Mouse (Mus musculus) stomach, embryonic 16.5 days (tissue): ENCODE results near the gene Fxn. TPM values are rescaled to one million over a fixed set of nuclear protein-coding genes. Genes with fewer than 3 reads are reported as not detected.
"Not testable (repeated sequence)": the region's sequence is repeated elsewhere in the genome, so short reads cannot be mapped to it uniquely, and the experiment has no call there.

ENCODE experiments used
- ATAC-seq: fragments of 200-750 bp; cut with Nextera tagmentation; 2 replicates; pipeline ENCODE4 v1.8.0; 2017; ENCODE audit warnings: moderate number of reproducible peaks, moderate TSS enrichment; ENCODE audit not compliant: insufficient read depth, low FRiP score
- H3K27ac ChIP-seq: fragments of 300-500 bp; sonication (generic); 2 replicates; pipeline ENCODE4 v1.5.1; 2014; ENCODE audit warnings: low read length
- H3K27me3 ChIP-seq: fragments of 300-500 bp; sonication (generic); 2 replicates; pipeline ENCODE4 v1.6.1; 2014; ENCODE audit warnings: low read length, control low read depth, mixed read lengths; ENCODE audit not compliant: control insufficient read depth, insufficient read depth
- H3K36me3 ChIP-seq: fragments of 300-500 bp; sonication (generic); 2 replicates; pipeline ENCODE4 v1.6.1; 2014; ENCODE audit warnings: low read length; ENCODE audit not compliant: control insufficient read depth, insufficient read depth
- H3K4me1 ChIP-seq: fragments of 300-500 bp; sonication (generic); 2 replicates; pipeline ENCODE4 v1.6.1; 2014; ENCODE audit warnings: low read length, control low read depth, mixed read lengths; ENCODE audit not compliant: control insufficient read depth, insufficient read depth
- H3K4me2 ChIP-seq: fragments of 300-500 bp; sonication (generic); 2 replicates; pipeline ENCODE4 v1.6.1; 2014; ENCODE audit warnings: low read depth, low read length, mixed read lengths
- H3K4me3 ChIP-seq: fragments of 300-500 bp; sonication (generic); replicated peaks from 2 replicates; pipeline ENCODE4 v1.5.1; 2014; ENCODE audit warnings: mild to moderate bottlenecking, low read length
- H3K9ac ChIP-seq: fragments of 300-500 bp; sonication (generic); 2 replicates; pipeline ENCODE4 v1.6.1; 2014; ENCODE audit warnings: low read length
- H3K9me3 ChIP-seq: fragments of 300-500 bp; sonication (generic); replicated peaks from 2 replicates; pipeline ENCODE4 v1.6.1; 2016; ENCODE audit warnings: low read length, control low read depth; ENCODE audit not compliant: control insufficient read depth
- WGBS: fragments of 180-500 bp; shearing (Covaris S2); extraction: QIAGEN DNeasy Blood & Tissue Kit; methylation state at CpG from one replicate; pipeline ENCODE4 v1.1.7; 2014; 5-methylcytosine and 5-hydroxymethylcytosine counted together
- polyA plus RNA-seq: library from polyadenylated mRNA; unstranded; fragments of >200 nt; fragmentation: Nextera tagmentation; extraction: Ambion mirVana; gene quantifications from 2 replicates; pipeline ENCODE4 v1.2.1, GENCODE M21; 2015

The Fxn gene
- polyA plus RNA-seq, 1 experiment from 2014 or later = 40.2 TPM

- no peak overlapping the region for H3K4me2 ChIP-seq
- no peak overlapping the region for H3K4me3 ChIP-seq
- WGBS = 72% methylated on average over 4 of the region's 4 CpGs
- H3K9me3 ChIP-seq = no peaks in the 10 kb centered on the region
- no peak overlapping the region for H3K9ac ChIP-seq
- H3K4me1 ChIP-seq = no peaks in the 10 kb centered on the region
- H3K27ac ChIP-seq = no peak overlapping the region
- ATAC-seq = no peak
- no peaks in the 10 kb centered on the region for H3K36me3 ChIP-seq
- no peaks in the 10 kb centered on the region for H3K27me3 ChIP-seq
Measured at GRCm38 (mm10) chr19:24238011-24238410, 42.4 kb downstream of the Fxn start.

GRCm38 (mm10) chr19:24232356-24232755, 48.0 kb downstream of the Fxn start:
- H3K27me3 ChIP-seq, H3K27ac ChIP-seq, H3K9ac ChIP-seq, H3K4me1 ChIP-seq, H3K4me2 ChIP-seq, H3K9me3 ChIP-seq, H3K4me3 ChIP-seq, H3K36me3 ChIP-seq, ATAC-seq: not testable (repeated sequence)
- WGBS = 100% methylated on average over 1 of the region's 1 CpGs

- H3K4me3 ChIP-seq = peak overlapping the region; percentile 65
- H3K9me3 ChIP-seq = no peaks in the 10 kb centered on the region
- H3K27ac ChIP-seq = peak overlapping the region; percentile 92
- H3K9ac ChIP-seq = peak overlapping the region; percentile 74
- peak overlapping the region; percentile 64 for H3K4me2 ChIP-seq
- no peaks in the 10 kb centered on the region for H3K27me3 ChIP-seq
- H3K36me3 ChIP-seq = no peaks in the 10 kb centered on the region
- WGBS = 2% methylated on average over 17 of the region's 17 CpGs
- peak; percentile 86 for ATAC-seq
- H3K4me1 ChIP-seq = peaks cover 9% of the 10 kb centered on the region
Measured at GRCm38 (mm10) chr19:24225305-24225696, 55.1 kb downstream of the Fxn start.

- Histone ChIP-seq H3K36me3 (no peaks in the 10 kb centered on the region), H3K9me3 (no peaks in the 10 kb centered on the region), H3K4me3 (peak within 1 kb of the TSS; percentile 65), H3K4me1 (peaks cover 9% of the 10 kb centered on the region), H3K27ac (peak within 1 kb of the TSS; percentile 92), H3K9ac (peak within 1 kb of the TSS; percentile 74), H3K27me3 (no peaks in the 10 kb centered on the region), H3K4me2 (peak within 1 kb of the TSS; percentile 64)
- WGBS = under 1% methylated on average over 57 of the region's 59 CpGs
- ATAC-seq = peak; percentile 81
Measured at GRCm38 (mm10) chr19:24224500-24225304, 55.7 kb downstream of the Fxn start, which contains the start of gene Tjp2. Gene Tjp2 (minus strand): TSS chr19:24225030.

- Histone ChIP-seq H3K4me2 (peak overlapping the region; percentile 64), H3K4me1 (peaks cover 9% of the 10 kb centered on the region), H3K9me3 (no peaks in the 10 kb centered on the region), H3K27me3 (no peaks in the 10 kb centered on the region), H3K36me3 (no peaks in the 10 kb centered on the region), H3K4me3 (peak overlapping the region; percentile 65), H3K9ac (peak overlapping the region; percentile 74), H3K27ac (peak overlapping the region; percentile 92)
- 22% methylated on average over 11 of the region's 11 CpGs for WGBS
- peak; percentile 8; the same call in 1 of the 2 replicates for ATAC-seq
Measured at GRCm38 (mm10) chr19:24223851-24224251, 56.6 kb downstream of the Fxn start.

- no peaks in the 10 kb centered on the region for H3K9me3 ChIP-seq
- H3K9ac ChIP-seq = no peak overlapping the region
- WGBS = 54% methylated on average over 4 of the region's 4 CpGs
- ATAC-seq = no peak
- H3K27ac ChIP-seq = peak overlapping the region; percentile 49
- peak overlapping the region; percentile 27; the same call in 1 of the 2 replicates for H3K4me2 ChIP-seq
- no peaks in the 10 kb centered on the region for H3K36me3 ChIP-seq
- no peaks in the 10 kb centered on the region for H3K27me3 ChIP-seq
- H3K4me3 ChIP-seq = no peak overlapping the region
- peaks cover 9% of the 10 kb centered on the region for H3K4me1 ChIP-seq
Measured at GRCm38 (mm10) chr19:24221455-24221854, 59.0 kb downstream of the Fxn start.

GRCm38 (mm10) chr19:24220795-24221445, 59.5 kb downstream of the Fxn start:
- Histone ChIP-seq H3K27me3 (no peaks in the 10 kb centered on the region), H3K9ac (no peak overlapping the region), H3K4me3 (no peak overlapping the region), H3K4me2 (peak overlapping the region; percentile 27; the same call in 1 of the 2 replicates), H3K4me1 (peaks cover 9% of the 10 kb centered on the region), H3K27ac (peak overlapping the region; percentile 49), H3K36me3 (no peaks in the 10 kb centered on the region), H3K9me3 (no peaks in the 10 kb centered on the region)
- no peak for ATAC-seq
- WGBS = 14% methylated on average over 14 of the region's 14 CpGs

- Histone ChIP-seq H3K4me1 (peaks cover 9% of the 10 kb centered on the region), H3K36me3 (no peaks in the 10 kb centered on the region), H3K27me3 (no peaks in the 10 kb centered on the region), H3K27ac (no peak overlapping the region), H3K9ac (no peak overlapping the region), H3K4me2 (no peak overlapping the region), H3K9me3 (no peaks in the 10 kb centered on the region), H3K4me3 (no peak overlapping the region)
- 75% methylated on average over 9 of the region's 9 CpGs for WGBS
- ATAC-seq = no peak
Measured at GRCm38 (mm10) chr19:24219011-24219410, 61.4 kb downstream of the Fxn start.

GRCm38 (mm10) chr19:24218291-24218690, 62.1 kb downstream of the Fxn start:
- Histone ChIP-seq H3K4me2 (no peak overlapping the region), H3K36me3 (no peaks in the 10 kb centered on the region), H3K27ac (no peak overlapping the region), H3K9me3 (no peaks in the 10 kb centered on the region), H3K4me1 (peaks cover 9% of the 10 kb centered on the region), H3K9ac (no peak overlapping the region), H3K27me3 (no peaks in the 10 kb centered on the region), H3K4me3 (no peak overlapping the region)
- no peak for ATAC-seq
- WGBS = 39% methylated on average over 2 of the region's 2 CpGs
